Mouse (Mus musculus) B cell, adult 2 months (primary cell): ENCODE data around the gene Fancg.

Experiments
- DNase-seq, 2 experiments: peaks; one replicate each; pipeline ENCODE4 v3.0.0; 2022

Gene Fancg

DNA sequence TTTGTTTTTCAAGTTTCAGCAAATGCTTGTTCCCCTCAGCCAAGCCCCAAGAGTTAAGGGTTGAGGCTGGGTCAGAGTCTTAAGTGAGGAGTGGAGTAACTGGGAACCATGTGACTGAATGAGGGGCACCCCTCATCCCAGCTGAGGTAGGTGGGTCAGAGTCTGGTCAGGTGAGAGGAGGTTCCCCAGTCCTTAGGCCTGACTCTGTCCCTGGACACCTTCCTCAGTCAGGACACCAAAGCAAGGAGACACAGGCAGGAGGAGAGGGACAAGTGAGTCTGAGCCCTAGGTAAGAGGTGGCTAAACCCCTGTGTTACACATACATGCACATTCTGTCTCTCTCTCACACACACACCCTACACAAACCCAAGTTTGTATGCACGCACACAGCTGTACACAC is 22.2 kb upstream of the Fancg start:
- no peak for DNase-seq

DNA sequence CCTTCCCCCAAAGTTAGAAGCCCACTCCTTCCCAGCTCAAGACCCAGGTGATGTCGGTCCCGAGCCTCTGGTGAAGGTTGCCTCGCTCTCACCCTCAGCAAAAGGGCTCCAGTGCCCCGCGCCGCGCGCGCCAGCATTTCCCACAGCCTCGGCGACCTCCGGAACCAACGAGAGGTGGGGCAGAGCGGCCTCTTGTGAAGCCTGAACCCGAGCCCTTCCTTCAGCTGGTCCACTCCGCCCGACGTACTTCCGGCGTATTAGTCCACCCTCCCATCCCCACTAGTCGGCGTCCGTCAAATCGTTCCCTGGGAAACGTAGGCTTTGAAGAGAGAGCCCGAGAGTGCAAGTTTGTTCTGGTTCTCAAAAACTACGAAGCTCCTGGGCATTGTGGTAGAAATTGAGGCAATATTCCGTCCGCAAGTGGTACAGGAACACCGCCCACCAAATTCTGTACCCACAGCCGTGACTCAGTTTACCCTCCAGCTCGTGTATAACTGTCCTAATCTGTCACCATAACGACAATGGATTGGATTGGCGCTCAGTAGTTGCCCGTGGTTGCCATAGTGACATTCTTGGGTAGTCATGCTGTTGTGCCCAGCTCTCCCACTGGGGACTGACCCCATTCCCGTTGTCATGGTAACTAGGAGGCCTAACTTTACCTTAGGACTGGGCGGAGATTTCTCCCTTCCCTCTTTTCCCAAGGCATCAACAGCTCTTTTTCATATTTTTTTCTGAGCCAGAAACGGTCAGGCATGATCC is 21.1 kb upstream of the Fancg start, which contains the start of gene Stoml2:
Gene Stoml2, minus strand, starts transcription at position 474 of the 759 bp plus-strand sequence.
- peak; percentile 85 for DNase-seq

DNA sequence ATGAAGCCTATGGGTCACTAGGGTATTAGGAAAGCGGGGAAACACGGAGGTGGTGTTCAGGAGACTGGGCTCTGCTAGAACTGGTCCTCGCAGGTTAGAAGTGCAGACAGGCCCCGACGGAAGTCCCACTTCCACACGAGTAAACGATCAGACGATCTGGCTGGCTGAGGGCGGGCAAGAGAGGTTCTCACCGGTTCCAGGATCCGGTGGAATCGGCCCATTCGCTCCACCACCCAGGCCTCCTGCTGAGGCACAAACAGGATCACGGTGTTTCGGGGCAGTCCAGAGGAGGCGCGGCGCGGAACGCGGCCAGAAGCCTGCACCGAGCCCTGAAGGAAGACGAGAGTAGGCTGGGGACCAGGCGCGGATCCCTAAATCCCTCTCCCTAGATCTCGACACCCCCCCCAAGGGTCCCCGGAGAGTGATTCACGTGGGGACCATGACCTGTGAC is 20.5 kb upstream of the Fancg start:
- no peak for DNase-seq

DNA sequence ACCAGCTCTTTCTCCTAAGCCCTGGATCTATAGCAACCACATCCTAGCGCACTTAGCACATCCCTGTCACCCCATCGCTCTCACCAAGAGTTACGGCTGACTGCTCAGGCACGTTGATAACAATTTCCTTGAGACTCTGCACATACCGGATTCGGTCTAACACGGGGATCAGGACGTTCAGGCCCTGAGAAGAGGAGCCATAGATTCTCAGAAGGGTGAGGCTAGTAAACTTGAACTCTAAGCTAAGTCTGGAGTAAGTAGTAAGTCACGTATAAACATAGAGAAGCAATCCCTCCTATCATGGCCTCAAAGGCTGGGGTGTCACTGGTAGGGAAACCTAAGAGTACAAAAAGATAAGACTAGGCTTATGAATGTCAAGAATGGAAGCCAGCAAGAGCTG is 20.0 kb upstream of the Fancg start:
- DNase-seq = no peak

DNA sequence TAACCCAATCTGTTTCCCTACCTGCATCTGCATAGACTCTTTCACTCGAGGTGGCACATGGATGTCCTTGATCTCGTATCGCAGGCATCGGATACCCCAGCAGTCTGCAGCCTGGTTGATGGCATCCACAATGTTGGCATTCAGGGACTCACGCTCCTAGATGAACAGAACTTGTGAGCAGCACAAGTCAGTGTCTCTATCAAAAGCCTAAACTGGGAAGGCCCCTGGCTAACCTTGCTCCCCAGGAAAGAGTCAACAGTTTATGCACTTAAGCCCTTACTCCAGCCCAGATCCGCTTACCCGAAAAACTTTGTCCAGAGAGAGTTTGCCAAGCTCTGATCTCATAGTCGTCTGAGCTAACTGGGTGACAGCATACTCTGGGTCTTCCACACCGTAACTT is 19.4 kb upstream of the Fancg start:
- no peak for DNase-seq

DNA sequence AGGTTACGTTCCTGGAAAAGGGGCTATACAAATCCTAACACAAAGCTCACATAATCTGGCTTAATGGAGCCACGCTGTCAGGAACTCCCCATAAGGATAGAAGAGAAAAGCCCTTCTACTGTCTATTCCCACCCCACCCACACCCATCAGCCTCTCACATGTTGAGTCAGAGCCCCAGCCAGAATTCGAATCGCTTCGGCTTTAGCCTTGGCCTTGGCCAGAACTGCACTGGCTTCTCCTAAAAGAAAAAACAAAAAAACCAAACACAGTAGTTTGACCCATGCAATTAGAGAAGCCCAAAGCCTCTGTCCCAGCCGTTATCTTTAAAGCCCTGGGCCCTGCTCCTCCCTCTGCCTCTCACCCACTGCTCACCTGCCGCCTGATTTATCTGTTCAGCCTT is 18.8 kb upstream of the Fancg start:
- no peak for DNase-seq

DNA sequence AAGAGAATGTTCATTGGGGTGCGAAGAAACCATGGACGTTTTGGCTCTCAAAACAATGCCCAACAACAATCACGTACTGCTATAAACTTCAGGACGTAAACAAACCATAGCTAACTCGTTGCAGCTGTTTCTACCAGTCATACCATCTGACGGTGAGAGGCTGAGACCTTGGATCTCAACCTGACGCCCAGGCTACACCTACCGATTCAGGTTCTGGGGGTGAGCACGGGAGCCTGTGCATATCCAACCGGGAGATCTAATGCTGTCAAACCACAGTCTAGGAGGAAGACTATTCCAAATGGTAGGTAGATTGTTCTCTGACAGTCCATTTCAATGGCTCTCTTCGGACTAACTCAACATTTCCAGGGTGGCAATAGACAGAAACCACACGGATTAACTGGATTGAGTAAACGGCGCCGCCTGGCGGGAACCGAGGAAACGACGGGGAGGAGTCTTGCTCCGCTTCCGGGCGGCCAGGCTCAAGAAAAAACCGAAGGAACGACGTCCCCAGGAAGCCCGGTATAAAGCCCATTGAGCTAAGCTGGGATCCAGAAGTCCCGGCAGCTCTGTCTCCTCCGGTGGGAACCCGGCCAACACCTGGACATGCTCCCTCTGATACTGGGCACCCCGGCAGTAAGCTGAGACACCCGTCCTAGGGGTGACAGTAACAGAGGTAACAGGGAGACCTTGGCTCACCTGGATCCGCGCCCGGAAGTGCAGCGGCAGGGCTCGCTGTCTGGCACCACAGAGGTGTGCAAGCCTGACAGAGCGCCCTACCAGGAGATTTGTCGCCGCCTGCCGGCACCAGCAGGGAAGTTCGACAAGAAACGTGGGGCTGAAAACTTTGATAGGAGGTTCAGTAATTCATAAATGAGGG is 15.0 kb upstream of the Fancg start, which contains the start of gene Pigo:
Gene Pigo, minus strand, starts transcription at position 736 of the 877 bp plus-strand sequence.
- DNase-seq = peak; percentile 92 to 93

DNA sequence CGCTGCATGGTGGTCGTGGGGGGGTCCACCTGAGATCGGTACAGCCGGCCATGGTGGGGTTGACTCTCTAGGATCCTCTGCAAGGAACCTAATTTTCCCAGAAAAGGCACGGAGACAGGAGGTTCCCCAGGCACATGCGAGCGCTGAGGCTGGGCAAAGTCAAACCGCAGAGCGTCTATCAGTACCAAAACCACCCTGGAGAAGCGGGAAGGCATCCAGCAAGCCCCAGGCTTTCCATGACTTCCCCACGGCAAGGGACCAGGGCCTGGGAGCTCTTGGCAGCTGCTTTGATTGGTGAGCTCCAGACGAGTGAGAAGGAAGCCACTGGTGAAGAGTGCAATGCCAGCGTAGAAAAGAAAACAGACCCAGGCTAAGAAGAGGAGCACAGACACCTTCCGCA is 14.4 kb upstream of the Fancg start:
- DNase-seq = no peak

DNA sequence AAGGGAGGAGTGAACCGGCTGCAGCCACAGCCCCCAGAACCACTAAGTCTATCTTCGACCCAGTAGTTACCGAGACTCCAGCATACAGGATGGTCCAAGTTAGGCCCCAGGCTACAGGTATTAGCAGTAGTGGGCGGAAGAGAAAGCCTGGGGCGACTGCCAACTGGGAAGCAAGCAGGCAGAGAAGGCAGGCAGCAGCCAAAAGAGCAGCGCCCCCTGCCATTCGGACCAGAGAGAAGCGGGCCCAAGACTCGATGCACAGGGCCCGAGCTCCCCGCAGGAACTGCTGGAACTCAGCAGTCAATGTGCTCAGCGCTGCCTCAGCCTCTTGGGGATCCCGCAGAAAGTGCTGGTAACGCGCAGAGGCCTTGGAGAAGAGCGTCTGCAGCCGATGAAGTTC is 11.0 kb upstream of the Fancg start:
- no peak for DNase-seq

DNA sequence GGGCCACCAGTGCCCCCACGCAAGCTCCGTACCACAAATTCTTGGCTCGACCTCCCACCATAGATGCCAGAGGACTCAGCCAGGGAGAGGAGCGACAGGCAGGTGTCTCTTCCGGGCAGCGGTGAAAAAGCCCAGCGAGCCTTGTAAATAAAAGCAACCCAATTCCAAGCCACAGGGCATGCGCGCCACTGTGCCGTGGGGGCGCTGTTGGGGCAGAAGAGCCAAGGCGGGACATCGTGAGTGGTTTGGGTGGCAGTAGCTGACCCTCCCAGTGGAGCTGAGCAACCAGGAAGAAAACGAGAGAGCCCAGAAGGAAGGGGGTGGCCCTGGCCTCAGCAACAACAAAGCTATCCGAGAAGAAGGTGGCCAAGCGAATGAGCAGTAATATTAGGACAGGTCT is 10.6 kb upstream of the Fancg start:
- no peak for DNase-seq

DNA sequence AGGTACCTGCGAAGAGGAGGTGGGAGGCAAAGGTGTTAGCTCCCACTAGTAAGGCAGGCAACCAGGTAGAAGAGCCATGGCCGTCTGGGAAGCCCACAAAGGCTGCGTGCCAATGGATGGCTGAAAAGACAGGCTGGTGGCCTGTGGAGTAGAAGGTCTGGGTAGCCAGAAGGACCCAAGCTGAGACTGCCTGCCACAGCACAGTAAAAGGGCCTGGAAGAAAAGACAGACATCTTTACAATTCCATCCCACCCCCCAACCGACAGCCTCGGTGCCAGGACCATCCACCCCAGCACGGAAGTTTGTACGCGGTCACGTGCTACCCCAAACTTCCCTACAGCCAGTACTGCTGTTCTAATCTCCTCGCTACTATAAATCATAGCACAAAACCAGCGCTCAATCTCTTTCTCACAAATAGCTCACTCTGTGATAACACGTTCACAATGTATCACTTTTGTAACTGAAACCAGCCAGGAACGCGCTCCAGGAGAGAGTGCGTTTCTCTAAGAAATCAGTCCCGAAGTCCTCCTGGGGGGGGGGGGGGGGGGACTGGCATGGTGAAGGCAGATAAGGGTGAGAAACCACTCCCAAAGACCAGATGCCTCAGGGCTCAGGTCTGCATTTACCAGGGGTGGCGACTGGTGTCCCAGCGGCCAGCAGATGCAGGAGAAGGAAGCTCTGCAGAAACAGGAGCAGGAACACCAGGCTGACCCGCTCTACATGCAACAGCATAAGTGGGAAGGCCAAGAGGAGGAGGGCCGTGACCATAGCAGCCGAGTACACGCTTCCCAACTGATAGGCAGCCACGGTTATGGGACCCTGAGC is 9.5 kb upstream of the Fancg start:
- DNase-seq = no peak

DNA sequence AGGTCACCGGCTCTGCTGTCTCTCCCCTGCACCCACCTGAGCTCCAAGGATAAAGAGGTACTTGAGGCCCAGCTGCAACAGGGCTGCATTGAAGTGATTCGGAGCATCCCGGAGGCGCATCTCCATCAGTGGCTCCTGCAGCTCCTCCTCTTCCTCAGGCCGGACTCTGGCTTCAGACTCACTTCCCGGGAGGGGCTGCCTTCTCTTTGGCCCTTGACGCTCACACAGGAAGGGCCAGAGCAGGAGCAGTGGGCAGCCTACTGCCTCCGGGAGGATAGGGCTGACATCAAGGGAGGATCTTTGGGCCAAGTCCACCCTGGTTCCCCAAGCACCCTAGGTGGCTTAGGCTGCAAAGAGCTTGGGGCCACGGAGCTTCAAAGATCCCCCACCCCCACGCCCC is 8.9 kb upstream of the Fancg start:
- no peak for DNase-seq

DNA sequence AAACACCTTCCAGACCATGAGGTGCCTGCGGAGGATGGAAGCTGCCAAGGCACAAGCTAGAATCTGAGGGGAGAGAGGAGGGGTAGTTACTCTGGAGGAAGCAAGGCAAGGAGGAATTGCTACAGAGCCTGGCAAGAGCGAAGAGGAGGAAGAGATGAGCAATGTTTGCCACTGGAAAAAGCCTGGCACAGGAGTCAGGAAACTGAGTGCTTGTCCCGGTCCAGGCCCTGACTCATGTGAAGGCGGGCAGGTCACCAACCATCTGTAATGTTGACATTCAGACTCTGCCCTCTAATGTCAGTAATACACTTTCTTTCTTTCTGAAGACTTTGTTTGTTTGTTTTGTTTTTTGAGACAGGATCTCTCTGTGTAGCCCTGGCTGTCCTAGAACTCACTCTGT is 7.8 kb upstream of the Fancg start:
- DNase-seq = no peak

DNA sequence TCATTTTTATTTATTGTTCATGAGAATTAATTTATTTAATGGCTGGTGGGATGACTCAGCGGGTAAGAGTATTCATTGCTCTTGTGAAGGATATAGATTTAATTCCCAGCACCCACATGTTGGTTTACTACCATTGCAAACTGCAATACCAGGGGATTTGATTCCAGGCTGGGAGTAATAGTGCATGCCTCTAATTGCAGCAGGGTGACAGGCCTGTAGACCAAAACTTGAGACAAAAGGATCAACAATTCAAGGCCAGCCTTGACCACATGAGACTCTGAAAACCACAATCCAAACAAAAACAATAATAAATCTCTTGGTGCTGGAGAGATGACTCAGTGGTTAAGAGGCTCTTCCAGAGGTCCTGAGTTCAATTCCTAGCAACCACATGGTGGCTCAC is 1.8 kb upstream of the Fancg start:
- DNase-seq = no peak

DNA sequence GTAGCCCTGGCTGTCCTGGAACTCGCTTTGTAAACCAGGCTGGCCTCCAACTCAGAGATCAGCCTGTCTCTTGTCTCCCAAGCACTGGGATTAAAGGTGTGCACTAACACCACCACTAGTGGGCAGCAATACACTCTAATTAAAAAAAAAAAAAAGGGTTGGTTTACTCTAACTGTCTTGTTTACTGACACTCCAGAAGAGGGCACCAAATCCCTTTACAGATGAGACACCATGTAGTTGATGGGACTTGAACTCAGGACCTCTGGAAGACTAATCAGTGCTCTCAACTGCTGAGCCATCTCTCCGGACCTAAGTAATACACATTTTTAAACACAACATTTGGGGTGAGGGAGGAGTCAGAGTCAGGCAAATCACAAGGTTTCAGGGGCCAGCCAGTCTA is 4.5 kb downstream of the Fancg start:
- DNase-seq = peak; percentile 50 to 56

DNA sequence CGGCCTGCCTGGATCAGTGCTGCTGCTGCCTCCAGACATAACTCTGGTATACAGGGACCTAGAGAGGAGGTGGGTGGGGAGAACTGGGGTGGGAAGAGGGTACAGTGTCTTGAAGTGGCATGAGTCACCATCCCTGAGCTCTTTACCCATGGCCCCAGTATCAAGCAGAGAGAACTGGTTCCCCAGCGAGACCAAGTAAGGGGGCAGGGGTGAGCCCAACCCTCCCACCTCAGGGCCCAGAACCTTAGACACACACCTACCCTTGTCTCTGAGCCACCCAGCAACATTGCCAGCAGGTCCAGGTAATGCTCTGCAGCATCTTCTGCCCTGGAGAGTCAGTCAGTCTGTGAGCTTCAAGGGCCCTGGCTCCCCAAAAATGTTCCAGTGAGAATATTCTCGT is 5.4 kb downstream of the Fancg start:
- DNase-seq = no peak

DNA sequence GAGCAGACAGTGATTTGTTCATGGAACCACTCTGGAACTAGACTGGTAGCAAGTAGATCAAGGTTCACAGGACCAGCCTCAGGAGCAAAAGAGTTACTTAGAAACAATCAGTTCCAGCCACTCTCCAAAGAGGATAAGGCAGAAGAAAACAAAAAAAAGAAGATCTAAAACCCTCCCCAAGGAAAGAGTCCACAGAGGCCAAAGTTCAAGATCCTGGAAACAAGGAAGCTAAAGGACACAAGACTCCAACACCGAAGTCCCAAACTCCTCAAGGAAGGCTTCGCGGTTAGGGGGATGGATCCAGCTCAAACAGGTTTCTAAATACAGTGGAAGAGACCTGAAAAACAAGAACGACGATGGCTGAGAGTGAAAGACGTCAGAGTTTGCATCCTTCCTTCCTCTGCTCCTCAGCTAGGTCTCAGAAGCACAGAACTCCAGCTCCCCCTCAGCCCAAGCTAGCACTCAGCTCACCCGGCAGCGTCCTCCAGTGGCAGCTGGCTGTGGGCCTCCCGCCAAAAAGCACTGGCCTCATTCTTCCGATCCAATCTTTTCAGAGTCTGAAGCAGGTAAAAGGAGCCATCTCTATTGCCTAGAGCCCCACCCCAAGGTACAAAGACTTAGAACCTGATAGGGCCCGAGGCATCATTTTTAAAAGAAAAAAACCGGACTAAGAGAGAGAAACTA is 7.4 kb downstream of the Fancg start:
- DNase-seq = no peak

DNA sequence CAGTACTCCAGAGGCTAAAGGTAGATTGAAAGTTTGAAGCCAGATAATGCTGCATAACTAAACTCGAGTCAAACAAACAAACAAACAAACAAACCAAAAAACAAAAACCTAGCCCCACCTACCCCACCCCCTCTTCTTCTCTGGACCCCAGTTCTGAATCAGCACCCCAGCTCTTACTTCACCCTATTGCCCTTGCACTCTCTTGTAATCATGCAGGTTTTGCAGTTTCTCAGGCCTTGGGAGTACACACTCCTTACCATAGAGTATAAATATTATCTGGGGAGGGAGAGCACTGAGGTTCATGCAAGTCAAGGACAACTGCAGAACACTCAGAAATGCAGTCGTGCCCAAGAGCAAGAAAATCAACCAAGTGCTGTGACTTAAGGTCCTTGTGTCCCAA is 9.0 kb downstream of the Fancg start:
- no peak for DNase-seq

DNA sequence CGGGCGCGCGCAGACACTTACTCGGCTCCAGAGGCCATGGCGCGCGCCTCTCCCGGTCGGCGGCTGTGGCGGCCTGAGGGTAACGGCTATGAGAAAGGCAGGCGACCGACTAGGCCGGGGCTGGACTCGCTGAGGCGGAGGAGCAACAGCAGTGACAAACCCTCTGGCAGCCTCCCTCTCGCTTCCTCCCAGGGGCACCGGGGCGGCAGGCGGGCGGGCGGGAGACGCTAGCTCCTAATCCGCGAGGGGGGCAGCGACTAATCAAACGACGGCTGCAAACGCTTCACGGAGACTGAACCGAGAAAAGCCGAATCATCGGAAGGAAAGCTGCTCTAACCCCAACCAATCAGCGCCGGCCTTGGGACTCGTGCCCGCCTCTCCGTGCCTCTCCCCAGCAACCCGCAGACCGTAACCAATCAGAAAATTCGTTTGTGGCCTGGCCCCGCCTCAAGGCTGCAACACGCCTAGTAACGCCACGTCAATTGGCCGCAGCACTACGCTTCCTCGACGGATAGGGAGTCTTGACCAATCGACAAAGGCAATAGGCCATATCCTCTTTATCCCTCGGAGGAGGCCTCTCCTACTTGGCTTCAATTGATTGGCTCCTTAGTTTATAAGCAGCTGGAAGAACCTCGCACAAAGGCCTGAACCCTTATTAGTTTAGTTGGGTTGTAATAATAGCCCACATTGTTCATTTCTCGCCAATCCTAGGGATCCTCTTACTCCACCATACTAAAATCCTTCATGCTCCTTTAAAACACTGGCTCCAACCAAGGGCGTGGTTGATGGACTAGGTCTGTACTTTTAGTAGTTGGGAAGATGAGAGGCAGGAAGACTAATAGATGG is 9.9 kb downstream of the Fancg start, which contains the start of gene Vcp:
Gene Vcp, minus strand, starts transcription at position 367 of the 846 bp plus-strand sequence.
- peak; percentile 96 to 97 for DNase-seq

DNA sequence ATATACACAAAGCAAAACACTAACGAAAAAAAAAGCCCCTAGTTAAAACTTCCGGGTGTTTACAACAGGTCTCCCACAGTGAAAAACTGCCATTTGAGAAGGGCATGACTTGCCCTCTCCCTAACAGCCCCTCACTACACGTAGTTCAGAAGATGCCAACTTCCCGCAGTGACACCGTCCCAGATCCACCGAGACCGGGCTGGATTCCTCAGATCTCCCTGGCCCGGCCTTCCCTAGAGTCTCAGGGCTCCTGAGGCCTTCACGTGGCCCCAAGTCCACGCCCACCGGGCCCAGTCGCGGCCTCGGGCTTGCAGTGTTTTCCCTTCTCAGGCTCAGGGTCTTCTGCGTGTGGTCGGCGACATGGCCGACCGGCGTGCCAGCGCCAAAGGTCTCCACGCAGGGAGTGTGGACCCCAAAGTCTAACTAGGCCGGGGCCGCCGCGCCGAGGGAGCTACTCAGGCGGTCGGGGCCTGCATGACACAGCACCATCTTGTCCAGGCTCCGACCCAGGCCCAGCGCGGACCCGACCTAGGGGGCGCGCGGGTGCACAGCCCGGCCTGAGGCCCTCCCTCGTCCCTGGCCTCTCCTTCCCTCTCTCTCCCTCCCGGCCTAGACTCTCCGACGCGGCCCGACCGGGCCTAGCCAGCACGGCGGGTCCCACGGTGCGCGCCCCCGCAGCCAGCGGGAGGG is 10.7 kb downstream of the Fancg start:
- peak; percentile 70 to 73 for DNase-seq

DNA sequence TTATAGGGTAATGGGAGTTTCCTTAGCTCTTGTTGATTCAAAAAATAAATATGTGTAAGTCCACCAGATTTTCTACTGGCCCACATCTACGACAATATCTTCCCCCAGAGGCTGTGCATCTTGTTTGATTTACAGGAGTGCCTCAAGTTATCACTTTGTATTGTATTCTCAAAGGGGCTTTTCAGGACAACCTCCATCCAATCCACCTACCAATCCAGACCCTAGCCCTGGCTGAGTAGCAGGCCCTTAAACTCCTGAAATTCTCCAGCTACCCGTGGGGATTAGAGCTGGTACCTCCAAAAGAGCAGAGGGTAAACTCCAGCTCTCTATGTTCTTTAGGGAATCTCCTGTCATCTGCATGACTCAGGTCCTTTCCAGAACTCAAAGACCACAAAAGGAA is 12.3 kb downstream of the Fancg start:
- DNase-seq = no peak
